Mouse (Mus musculus) right cerebral cortex, postnatal 4 days (tissue): ENCODE data around the gene Foxp1.
A peak's percentile ranks its signal among the peaks of the same experiment; 100 is the strongest.

Source experiments
- DNase-seq: peaks from one replicate; pipeline ENCODE4 v3.0.0-alpha.2; 2022

Foxp1 gene

DNA sequence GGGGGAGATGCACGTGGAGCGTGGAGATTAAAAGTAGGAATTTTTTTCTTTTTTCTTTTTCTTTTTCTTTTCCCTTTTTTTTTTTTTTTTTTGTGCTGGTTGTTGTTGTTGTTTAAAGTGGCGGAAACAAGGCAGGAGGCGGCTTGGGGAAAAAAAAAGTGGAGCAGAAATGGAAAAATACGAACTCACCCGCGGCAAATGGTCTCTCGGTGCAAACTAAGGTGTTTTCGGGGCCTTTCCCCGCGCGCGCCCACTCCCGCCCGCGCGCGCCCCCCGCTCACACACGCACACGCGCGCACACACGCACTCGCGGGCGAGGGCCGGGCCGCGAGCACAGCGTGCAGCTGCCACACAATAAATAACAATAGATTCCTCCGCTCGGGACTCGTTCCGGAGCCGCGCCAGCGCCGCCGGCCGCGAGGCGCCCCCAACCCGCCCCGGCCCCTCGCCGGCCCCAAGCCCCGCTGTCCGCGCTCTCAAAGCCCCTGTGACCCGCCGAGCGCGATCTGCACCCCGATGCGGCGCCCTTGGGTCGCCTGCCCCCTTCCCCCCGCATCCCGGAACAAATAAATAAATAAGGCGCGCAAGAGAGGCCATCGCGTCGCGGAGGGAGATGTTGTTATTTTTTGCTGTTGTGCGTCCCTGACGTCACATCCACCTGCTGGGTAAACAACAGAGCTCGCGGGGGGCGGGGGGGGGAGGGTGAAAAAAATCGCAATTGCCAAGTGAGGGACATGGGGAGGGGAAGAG, at the start of gene Foxp1:
Gene Foxp1, minus strand, starts transcription at position 363 of the 750 bp plus-strand sequence.
- DNase-seq: peak; percentile 66

DNA sequence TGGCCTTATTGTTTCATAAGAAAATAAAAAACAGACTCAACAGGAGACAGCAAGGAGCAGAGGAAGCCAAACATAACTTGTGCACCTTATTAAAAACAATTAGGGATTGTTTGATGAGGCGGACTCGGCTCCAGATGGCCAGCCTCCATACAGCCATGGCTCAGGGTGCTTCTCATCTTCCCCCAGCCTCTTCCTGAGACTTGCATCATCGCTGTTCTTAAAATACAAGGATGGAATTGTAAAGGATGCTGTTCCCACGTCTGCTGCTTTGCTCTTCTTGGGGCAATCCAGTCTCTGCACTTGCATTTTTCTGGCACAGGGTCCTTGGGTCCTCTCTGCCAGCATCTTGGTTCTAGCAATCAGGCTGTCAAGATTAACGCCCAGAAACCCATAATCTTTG, 49.5 kb upstream of the Foxp1 start:
- no peak for DNase-seq

DNA sequence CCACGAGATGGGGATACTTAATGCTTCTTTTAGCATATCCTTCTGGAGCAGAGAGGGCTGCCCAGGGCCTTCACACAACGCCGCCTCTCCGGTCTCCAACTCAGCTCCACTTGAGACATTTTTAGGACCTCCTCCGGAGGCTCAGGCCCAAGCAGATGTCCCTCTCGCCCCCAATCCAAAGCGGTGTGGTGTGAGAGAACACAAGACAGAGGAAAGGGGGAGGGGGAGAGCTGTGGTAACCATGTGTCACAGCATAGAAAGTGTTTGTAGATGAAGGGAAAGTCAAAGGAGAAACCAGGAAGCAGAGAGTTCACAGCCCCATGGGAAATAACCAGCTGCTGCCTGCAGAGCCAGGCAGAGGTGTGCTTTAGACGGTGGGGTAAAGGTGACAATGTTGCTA, 44.4 kb upstream of the Foxp1 start:
- DNase-seq: no peak

DNA sequence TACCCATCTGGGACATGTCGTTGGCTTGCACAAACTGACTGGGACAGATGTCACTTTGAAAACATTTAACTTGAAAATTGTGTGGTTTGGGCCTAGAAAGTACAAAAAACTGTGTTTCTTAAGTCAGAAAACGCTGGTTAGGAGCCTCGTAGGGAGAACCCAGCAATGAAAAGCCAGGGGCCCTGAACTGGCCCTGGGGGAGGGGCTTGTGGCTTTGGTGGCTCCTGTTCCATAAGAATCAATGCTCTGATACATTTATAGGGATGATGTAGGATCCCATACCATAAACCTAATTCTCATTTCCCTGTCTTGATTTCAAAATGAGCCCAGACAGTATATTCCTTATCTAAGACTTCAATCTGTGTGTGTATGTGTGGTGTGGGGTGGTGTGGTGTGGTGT, 42.2 kb upstream of the Foxp1 start:
- no peak for DNase-seq

DNA sequence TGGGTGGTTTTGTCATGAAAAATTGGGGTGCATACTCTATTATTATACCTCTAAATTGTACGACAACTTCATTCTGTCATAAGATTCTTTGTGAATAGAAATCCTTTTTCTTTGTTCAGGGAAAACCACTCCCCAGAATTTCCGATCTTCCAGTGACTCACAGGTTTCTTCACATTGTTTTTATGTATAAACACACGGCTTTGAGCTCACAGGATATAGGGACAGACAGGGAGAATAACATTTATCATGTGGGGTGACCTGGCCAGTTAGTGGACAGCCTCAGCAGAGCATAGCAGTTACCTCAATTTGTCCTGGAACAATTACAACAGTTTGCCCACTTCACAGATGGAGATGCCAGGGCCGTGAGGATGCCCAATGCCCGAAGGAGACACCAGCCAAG, 34.4 kb upstream of the Foxp1 start:
- DNase-seq: no peak

DNA sequence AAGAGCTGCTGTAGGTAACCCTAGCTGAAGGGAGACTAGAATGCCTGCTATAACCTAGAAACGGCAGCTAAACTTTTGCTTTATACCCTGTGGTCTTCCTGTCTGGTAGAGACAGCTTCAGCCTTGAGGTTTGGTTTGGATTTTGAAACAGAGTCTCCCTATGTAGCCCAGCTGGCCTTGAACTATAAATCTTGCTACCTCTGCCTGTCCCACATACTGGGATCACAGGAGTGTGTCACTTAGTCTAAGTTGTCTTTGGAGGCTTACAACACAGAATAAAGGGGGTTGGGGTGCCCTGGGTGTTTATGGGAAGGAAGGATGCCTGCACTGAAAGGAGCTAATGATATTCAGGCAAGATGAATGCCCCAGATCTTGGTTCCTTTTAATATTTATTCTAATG, 30.3 kb upstream of the Foxp1 start:
- no peak for DNase-seq

DNA sequence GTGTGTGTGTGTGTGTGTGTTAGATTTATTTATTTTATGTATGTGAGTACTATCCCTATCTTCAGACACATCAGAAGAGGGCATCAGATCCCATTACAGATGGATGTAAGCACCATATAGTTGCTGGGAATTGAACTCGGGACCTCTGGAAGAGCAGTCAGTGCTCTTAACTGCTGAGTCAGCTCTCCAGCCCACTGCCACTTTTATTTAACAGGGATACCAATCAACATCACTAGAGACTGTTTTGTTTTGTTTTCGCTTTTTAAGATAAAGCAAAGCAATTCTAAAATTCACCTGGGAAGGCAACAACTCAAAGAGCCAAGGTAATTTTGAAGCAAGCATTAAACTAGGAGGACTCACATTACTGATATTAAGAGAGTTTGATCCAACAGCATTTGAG, 23.9 kb upstream of the Foxp1 start:
- DNase-seq: no peak

DNA sequence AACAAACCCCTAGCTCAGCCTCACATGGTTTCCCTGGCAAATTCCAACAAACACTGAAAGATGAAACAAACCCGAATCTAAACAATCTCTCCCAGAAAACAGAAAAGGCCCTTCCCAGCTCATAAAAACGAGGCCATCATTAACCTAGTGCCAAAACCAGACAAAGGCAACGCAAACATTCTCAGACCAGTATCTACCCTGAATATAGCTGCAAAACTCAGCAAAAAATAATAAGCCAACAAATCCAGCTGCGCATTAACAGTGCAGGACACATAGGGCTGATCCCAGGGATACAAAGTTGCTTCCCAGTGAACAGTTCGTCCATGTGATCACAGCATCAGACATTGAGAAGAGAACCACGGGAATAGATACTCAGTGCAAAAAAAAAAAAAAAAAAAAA, 22.9 kb upstream of the Foxp1 start:
- DNase-seq: no peak

DNA sequence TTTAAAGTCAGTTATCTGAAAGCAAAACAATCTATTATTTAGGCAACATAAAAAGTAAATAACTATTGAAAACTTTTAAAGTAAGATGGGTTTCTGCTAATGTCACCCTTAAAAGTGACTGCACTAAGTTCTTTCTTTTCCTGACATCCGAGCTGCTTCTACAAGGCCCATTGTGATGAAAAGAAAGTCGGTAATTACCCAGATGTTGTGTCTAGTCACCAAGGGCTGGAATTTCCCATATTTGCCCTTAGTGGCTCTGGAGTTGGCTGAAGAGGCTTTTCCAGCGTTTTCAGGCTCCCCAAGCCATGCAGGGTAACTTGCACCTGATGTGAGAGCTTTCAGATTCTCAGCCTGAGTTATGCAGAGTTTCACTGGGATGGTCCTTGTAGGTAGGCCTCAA, 18.6 kb upstream of the Foxp1 start:
- DNase-seq: no peak

DNA sequence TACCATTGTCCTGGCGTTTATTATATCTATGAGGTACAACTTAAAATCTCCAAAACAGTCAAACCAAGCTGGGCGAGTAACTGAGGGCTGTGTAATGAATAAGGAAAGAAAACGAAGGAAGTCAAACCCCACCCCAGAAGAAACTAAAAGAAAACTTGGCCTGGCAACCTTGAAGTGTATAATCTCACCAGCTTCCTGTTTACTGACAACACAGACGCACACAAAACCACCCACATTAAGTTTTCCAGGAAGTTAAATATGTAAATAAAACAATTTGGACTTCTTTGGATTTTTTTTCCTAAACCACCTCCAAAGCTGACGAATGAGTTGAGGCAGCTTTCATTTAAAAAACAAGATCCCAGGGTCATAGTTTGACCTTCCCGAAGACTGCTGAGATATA, 18.1 kb upstream of the Foxp1 start:
- DNase-seq: no peak

DNA sequence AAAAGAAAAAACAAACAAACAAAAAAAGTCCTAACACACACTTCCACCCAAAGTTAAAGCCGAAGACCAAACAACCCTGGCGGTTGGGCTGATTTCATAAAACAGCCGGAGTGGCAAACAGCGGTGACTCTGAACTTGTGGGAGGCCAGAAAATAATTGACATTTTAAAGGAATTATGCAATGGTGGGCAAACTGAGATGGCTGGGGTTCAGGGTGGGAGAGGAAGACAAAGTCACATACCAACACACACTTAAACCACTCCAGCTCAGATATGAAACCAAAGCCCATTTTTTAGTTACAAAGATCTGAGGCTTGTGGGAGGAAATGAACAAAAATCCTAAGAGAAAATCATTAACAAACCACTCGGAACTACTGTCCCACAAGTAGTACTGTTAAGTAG, 17.6 kb upstream of the Foxp1 start:
- no peak for DNase-seq

DNA sequence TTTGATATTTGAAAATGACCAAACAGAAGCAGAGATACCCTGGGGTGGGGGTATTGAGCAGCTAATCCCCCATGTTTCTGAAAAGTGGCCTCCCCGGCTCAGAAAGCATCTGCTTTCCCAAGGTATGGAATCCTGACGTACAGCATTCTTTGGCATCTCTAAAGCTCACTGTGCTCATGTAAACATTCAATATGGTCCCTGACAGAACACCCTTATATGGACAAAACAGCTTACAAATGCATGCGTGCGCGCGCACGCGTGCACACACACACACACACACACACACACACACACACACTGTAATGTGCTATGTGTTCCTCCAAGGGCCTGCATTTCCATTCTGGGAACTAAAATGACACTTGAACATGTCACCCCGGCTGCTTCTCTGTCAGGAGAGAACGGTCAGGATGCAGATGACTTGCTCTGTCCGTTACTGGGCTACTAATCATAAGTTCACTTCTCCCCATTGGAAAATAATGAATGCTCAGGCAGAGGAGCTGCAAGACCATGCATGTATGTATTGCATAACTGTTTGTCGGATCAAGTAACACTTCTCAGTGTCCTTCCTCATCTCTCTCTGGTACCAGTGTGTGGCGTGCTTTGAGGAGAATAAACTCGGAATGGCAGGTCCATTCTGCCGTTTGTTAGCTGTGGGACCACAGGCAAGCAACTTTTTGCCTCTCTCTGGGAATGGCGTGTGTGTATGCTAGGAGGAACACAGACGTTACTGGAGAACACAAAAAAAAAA, 15.8 kb upstream of the Foxp1 start:
- no peak for DNase-seq

DNA sequence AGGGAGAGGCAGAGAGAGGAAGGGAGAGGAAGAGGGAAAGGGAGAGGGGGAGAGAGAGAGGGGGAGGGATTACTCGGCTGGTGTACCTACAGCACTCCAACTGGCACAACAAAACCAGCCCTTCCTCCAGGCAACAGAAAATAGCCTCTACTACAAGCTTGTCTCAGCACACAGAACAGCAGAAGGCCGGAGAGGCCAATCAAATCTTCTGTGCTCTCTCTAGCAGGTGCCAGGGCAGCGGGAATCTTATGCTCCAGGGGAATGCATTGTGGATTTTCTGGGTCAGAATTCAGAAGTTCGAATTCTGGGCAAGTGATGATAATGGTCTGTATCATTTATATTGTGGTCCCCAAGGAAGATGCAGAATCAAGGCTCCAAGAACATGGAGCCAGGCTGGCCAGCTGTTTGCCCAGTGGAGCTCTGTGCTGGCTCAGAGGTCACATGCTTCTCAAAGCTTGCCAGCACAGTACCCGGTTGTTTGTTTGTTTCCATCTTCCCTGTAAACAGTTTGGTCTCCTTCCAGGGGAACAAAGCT, 11.8 kb upstream of the Foxp1 start:
- DNase-seq: no peak

DNA sequence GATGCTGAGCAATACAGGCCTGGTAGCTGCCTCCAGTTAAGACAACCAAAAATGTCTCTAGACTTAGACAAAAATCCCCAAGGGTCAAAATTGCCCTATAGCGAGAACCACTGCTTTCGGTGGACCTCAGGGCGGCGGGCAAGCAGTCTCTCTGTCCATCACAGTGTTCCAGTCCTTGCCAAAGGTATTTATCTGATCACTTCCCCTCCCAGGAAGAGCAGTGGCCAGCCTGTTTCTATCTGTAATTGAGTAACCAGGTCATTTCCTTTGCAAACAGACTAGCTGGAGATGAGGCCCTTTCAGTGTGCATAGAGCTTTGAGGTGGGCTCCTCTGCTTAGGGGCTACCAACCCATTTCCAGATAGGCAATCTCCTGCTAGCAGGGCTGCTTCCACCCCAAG, 9.9 kb upstream of the Foxp1 start:
- DNase-seq: no peak

DNA sequence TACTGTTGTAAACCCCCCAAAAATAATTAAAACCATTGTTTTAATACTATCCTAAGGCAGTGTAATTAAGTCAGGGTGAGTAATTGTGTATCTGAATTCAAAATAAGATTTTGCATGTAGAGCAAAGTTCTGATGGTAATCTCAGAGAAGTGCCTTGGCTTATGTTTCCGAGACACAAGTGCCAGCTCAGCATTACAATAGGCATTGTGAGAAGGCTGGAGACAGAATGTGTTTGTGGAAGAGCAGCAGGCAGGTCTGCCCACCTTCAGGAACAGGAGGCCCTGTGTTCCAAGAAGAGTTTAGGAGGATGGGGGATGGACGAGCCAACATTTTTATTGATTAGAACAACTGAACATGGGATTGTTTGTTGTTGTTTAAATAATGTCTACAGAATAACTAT, 6.5 kb upstream of the Foxp1 start:
- DNase-seq: no peak

DNA sequence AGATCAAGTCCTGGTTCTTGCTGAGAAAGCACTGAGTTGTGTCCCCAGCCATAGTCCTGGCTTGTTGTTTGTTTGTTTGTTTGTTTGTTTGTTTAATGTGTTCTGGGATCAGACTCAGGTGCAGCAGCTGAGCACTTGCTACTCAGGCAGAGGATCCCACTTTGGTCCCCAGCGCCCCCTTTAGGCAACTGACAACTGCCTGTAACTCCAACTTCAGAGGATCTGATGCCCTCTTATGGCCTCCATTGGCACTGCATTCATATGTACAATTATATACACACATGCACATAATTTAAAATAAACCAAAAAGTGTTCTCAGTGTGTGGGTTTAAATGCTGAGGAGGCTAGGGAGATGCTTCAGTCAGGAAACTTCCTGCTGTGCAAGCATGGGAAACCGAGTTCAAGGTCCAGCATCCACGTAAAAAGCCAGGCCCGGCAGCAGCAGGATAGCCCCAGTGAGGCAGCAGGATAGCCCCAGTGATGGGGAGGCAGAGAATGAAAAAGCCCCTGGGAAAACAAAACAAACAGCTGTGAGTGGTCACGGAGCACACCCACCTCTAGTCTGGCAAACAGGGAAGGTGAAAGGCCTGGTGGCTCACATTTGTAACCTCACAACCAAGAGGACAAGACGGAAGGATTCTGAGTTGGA, 5.1 kb upstream of the Foxp1 start:
- no peak for DNase-seq

DNA sequence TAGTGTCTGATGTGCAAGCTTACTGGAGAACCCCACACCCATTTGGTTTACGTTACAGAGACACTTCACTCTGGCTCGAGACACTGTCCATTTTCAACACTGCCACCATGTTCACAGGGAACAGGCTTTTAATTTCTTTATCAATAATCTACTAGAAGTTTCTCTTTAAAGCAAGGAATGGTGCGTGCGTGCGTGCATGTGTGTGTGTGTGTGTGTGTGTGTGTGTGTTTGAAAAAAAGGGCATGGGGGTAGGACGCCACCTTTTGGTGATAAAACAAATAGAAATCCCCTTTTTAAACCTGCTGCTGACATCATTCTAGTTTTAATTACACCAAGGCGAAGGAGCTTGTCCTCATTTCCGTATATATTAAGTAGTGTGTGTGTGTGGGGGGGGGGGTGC, 2.8 kb upstream of the Foxp1 start:
- DNase-seq: peak; percentile 39

DNA sequence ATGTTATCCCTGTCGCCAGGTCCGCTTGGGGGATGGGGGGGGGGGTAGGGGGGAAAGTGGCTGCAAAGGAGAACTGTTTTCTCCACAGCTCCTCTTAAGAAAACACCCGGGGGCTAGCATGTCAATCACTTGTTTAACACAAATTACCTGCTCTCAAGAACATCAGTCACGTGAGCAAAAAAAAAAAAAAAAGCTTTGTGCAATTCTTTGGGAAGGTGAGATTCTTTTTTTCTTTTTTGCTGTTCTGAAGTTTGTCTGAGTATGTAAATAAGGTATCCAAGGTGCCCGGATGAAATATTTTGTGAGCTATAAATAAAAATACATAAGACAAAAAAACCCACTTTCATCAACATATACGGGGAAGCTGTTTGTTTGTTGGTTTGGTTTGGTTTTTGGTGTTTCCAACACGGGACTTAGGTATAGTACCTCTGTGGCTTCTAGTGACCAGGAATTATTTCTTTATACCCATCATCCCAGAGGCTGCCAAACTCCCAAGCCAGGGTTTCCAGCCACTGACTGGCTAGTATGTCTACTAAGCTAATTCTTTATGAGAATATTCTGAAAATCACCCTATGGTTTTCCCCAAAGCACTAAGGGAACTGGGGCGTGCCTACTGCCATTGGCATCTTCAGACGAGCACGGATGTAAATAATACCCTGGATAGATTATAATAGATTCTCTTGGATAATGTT, 1.3 kb upstream of the Foxp1 start:
- no peak for DNase-seq

DNA sequence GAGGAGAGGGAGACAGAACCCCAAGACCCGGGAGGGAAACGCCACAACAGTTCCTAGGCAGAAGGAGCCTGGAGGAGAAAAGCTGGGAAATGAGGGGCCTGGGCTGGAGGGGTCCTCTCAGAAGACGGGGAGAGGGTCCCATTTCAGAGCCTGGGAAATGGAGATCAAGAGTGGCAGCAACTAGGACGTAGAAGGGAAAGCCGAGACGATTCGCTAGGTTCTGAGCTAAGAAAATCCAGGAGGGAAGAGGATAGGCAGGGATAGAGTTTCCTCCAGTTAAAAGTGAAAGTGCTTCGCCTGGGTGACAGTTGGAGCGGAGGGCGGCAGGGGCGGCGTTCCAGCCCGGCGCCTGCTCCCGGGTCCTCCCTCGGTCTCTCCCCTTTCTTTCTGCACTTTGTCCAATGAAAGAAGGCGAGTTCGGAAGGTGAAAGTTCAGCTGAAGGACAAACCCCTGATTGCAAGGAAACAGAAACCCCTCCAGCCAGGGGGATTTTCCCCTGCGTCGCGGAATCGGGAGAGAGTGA, 650 bp upstream of the Foxp1 start:
- peak; percentile 47 for DNase-seq

DNA sequence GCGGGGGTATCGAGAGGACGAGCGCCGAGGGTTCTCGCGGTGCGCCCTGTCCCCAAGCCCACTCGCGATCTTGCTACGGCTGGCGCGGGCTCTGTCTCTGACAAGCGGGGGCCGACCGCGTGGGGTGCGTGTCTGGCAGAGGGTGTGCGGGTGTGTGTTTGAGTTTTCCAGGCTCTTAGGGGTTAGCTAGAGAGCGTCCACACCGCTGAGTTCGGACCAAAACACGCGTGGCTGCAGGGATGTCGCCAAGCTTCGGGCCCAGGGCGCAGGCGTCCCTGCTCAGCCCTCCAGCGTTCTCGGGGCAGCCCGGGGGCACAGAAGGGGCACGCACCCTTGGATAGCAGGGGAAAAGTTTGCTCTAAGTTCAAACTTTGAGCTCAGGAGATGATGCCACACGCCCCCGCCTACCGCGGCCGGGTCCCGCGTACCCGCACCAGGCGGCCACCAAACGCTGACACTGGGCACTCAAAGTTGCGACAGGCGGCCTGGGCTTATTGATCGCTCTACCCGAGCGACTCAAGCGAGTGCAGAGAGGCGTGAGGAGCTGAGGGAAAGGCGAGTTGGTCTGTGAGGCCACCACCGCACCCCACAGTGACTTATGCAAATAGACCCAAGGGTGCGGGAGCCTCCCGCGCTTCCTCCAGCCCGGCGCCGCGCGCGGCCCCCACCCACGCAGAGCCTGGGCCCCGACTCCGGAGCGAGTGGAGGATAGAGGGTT, 721 bp downstream of the Foxp1 start:
- DNase-seq: peak; percentile 30

DNA sequence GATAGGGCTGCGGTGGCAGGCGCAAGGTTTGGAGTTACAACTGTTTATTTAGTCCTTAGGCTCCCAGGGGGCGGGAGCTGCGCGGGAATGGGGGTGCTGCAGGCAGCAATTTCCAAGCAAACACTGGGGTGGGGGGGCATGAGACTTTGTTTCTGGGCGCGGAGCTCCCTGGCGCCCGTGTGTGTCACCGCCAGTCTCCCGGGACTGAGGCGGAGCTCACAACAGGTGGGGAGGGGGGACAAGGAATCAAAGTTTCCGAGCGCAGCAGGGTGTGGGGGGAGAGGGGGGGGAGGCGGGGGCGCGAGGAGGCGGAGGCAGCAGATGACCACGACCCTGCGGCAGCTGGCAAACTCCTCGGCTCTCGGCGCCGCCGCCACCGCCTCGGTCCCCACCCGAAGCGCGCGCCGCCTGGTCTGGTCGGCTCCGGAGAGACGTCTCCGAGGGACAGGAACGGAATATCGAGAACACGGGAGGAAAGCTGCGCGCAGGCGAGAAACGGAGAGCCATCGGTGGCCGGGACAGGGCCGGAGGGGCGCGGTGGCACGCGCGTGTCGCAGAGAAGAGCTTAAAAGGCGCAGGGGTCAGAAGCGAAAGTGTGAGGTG, 1.4 kb downstream of the Foxp1 start:
- peak; percentile 56 for DNase-seq

DNA sequence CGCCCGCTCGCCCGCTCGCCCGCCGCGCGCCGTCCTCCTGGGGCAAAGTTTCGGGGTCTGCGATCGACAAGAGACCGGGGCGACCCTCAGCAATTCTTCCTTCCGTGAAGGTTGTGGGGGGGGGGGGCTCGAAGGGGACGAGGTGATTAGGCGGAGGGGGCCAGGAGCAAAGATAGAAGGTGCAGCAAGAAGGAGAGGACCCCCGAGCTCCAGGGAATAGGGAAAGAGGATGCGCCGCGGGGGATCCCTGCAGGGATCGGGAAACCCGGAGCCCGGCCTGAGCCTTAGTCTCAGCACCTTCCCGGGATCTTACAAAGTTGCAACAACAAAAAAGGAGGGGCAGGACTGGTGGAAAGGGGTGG, 1.9 kb downstream of the Foxp1 start:
- DNase-seq: no peak
